Mouse (Mus musculus) layer of hippocampus, adult 9-10 months (tissue): ENCODE measurements around the gene 4930539E08Rik.

Experiments used
- DNase-seq: peaks from one replicate; pipeline ENCODE4 v3.0.0; 2022; ENCODE audit warnings: low spot score

4930539E08Rik gene

DNA sequence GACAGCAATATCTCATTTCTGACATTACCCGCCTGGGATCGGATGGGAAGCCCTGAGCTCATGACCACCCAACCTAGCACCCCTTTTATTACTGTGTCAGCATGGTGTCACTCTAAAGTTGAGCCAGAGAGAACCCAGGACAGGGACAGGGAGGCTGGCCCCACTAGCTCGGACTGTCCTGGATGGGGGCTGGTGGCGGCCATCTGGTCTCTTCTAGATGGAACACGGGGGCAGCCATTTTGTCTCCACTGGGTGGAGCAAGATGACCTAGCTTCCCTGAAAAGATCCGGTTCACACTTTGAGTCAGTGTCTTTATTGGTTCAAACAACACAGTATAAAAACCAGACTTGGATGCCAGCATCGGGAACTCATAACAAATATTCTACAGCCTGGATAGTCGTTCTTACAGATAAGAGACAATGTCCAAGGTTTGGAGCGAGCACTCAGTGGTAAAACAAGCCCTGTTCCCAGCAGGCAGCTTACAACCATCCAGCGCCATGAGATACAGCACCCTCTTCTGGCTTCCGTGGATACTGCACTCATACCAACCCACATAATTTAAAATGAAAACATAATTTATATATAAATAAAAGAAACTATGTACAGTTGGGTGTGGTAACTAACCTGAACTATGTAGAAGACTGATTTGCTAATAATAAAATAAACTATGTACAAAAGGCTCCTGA is 18.9 kb downstream of the 4930539E08Rik start:
- DNase-seq = no peak

DNA sequence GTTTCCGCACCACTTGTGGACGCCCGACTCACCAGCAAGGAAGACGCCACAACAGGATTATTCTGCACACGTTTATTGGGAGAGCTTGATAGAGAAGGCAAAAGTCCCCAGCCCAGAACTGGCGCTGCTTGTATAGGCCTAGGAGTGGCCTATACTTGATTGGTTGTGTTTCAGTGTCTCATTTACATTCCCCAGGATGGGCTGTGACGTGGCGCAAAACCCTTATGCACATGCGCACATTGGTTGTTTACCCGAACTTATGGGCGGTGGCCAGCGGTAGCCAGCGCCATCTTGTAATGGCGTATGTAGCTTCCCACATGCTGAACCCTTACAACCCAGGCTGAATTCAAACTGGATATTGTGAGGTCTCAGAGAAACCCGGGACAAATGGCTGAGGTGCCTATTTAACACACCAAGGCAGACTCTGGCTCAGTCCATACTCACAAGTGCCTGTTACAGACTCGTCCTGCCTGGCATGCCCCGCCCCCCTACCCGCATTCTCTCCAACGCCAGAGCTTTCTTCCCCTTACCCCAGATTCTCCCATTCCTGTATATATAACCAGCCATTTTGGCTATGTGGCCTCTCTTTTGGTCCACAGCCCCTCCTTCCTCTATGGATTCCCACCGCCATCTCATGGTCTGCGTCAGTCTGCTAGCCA is 19.8 kb downstream of the 4930539E08Rik start:
- no peak for DNase-seq

DNA sequence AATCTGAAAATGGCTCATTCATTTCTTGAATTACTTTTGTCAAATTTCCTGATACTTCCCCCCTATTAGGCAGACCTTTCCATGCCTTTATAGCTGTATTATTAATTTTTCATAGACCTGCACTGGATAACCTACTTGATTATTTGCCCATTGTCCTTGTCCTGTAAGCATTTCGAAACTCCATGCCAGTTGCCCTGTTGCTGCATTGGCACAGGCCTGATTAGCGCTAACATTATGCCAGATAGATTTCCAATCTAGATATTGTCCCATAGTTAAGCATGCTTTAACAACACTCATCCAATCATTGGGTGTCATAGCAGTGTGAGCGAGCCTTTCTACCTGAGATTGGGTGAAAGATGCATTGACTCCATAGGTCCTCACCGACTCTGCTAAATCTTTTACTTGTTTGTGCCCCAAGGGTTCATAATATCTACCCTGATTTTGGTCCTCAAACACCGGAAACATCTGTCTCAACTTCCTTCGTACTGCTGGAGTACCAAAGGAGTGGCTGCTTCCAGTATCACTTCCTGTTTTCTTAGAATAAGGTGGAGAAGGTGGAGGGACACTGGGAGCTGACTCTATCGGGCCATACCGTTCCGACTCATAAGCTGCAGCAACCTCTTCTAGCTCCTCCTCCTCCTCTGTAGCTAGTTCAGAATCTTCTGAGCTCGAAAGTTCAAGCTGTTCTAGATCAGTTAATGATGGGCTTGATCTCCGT is 20.9 kb downstream of the 4930539E08Rik start:
- DNase-seq = no peak

DNA sequence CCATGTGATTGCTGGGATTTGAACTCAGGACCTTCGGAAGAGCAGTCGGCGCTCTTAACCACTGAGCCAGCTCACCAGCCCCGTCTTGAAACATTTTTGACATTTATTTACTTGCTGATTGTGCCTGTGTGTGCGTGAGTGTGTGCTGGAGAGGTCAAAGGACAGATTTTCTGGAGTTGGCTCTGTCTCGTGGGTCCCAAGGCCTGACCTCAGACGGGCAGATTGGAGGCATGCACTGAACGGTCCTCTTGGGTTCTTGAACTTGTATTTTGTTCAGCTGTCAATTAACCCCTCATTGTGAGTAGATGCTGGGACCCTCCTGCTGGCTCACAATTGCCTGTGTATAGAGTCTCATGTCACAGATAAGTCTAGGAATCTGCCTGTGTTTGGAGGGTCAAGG is 28.9 kb downstream of the 4930539E08Rik start:
- DNase-seq = no peak

DNA sequence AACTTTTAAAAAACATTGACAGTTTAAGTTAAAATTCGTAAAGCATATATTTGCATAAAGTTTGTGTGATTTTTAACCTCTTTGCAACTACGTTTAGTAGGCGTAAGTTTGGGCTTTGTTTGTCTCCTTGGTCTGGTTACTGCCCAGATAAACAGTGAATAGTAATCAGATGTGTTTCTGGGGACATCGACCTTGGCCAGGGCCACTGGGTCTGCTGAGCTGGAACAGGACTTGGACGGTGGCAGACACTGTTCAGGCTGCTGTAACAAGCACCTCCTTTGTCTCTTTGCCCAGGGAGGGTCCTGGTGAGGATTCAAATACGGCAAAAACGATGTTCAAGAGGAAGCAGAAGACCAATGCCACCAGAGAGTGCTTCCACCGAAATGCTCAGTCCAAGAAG is 29.9 kb downstream of the 4930539E08Rik start:
- no peak for DNase-seq

DNA sequence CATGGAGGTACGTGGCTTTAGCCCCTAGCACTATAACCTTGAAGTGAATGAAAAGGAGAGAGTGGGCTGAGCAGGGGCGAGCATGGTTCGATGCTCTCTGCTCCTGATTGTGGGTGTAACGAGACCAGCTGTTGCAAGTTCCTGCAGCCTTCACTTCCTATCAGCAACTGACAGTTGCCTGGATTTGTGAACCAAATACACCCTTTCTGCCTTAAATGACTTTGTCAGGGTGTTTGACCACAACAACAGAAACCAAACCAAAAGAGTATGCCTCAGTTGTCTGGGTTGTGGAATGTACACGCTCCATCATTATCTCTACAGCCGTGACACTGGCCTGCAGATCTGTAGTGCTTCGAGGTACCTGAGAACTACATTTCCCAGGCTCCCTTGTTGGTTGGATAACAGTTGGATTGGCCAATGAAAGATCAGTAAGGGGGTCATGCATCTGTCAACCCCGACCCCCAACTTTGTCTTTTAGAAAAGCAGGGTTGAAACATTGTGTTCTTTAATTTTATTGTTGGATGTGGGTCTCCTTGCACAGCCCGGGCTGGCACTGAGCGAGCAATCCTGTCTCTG is 31.1 kb downstream of the 4930539E08Rik start:
- DNase-seq = no peak

DNA sequence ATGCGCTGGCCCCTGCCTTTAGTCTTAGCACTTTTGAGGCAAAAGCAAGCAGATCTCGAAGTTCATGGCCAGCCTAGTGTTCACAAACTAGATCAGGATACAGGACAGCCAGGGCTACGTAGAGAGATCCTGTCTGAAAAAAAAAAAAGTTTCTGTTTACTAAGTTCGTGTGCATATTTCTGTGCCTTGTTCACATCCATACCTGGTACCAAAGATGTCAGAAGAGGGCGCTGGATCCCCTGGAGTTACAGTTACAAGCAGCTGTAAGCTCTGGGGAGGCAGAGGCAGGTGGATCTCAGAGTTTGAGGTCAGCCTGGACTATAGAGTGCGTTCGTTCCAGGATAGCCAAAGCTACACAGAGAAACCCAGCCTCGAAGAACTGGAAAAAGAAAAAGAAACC is 32.3 kb downstream of the 4930539E08Rik start:
- no peak for DNase-seq

DNA sequence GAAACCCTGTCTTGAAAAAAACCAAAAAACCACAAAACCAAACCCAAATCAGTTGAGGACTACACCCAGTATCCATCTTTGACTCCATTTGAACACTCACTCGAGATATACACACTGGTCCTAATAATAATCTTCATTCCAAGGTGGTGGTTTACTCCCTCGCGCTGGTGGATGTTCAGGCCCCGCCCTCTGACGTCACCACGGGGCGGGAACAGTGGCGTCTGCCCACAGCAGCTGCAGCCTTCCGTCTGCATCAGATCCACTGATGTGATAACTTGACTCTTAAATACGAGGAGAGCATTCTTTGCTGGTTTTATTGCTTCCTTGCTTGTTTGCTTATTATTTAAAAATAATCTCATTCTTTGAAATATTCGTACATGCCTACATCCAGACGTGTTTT is 32.8 kb downstream of the 4930539E08Rik start:
- DNase-seq = no peak

DNA sequence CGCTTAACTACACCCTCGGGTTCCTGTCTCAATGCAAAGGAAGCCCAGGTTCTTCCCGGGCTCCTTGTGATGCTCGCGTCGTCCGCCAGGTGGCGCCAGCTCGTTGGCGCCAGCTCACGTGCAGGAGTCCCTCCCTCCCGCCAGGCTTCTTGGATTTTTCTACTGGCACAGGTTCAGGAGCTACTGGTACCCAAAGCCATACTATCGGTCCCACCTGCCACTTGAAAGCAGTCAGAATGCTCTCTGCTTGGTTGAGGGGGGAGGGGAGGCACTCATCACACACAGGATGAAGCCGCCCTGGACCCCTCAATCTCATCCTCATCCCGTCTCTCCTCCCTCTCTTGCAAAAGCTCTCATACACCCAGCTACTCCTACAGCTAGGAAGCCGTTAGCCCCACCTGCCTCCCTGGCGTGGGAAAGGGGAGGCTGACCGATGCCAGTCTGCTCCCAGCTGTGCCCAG is 35.2 kb downstream of the 4930539E08Rik start:
- no peak for DNase-seq

DNA sequence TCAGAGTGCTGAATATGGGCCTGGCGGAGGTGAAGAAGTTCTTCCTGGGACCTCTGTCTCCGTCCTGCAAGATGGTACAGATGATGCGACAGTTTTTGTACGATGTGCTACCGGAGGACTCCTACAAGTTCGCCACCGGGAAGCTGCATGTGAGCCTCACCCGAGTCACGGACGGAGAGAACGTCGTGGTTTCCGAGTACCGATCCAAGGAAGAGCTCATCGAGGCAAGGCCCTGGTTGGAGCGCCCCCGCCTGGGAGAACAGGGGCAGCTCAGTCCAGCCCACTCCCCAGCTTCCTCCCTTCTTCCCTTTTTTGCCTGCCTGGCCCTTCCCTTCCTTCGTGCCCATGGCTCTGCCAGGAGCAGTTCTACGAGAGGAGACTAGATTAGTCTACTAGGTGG is 38.3 kb downstream of the 4930539E08Rik start:
- DNase-seq = no peak

DNA sequence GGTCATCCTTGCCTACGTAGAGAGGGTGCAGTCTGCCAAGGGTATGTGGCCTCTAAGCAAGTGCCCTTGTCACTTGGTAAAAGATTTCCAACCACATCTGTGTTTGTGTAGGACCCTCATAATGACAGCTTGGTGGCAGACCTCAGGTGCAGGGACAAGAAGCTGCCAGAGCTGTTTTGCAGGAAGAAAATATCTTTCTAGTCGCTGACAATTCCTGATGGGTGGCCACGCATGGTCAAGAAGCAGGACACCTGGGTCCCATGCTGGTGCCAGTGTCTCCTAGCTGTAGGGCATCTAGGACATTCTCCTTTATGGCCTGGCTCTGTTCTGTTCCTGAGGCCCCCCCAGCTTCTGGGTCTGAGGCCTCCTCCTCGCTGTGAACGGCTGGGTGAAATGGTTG is 38.8 kb downstream of the 4930539E08Rik start:
- DNase-seq = no peak

DNA sequence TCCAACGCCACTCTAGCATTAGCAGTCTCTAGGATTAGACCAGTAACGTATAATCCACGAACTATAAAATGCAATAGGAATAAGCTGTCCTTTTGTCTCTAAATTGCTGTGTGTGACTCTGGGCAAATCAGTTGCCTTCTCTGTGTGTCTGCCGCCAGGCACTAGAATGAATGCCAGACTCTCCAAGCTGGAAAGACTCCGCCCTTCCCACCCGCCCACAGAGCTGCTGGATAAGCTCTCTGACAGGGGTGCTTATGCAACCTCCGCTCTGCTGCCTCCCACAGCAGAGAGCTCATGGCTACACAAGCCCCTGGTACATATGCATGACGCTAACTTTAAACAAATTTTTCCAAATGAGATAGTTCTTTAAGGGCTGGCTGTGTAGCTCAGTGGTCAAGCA is 39.8 kb downstream of the 4930539E08Rik start:
- DNase-seq = no peak

DNA sequence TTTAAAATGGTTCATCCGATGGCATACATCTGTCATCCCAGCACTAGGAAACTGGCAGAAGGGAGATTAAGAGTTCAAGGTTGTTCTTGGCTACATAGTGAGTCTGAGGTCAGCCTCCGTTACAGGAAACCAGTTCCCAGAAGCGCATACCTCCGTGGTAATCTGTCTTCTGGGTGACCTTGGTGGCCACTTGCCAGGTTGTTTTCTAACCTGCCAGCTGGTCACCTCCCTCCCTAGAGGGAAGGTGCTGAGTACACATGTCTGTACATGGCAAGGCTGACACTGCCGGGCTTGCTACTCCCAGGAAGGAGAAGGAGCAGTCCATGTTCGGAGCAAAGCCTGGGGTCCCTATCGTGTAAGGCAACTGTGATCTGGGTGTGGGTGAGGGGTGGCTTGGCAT is 40.3 kb downstream of the 4930539E08Rik start:
- no peak for DNase-seq

DNA sequence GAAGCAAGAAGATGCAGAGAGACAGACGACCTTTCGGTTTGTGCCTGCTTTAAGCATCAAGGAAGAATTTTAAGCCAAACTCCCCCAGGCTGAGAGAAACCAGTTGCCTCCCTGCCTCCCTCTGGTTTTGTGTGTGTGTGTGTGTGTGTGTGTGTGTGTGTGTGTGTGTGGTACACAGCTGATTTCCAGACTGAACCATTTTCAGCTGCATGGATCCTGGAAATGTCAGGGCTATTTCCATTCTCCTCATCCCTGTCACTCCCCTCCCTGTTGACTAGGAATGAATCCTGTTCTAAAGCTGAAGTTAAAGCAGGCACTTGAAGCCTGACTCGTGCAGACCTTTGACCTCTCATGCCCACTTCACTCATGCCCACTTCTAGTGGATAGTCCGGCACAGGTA is 40.9 kb downstream of the 4930539E08Rik start:
- DNase-seq = no peak

DNA sequence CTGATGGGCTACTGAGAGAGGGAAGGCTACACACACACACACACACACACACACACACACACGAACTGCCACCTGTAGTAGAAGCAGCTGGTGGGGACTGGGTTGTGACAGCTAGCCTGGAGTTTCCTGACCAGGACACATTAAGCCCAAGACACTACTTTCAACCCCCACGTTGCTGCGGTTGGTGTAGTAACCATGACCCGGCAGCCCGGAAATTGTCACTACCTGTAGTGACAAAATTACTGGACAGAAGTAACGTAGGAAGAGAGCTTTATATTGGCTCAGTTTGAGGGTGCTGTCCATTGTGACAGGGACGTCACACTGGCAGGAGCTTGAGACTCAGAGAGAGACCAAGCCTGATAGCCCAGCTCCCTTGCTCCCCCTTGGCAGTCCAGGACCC is 42.8 kb downstream of the 4930539E08Rik start:
- DNase-seq = no peak

DNA sequence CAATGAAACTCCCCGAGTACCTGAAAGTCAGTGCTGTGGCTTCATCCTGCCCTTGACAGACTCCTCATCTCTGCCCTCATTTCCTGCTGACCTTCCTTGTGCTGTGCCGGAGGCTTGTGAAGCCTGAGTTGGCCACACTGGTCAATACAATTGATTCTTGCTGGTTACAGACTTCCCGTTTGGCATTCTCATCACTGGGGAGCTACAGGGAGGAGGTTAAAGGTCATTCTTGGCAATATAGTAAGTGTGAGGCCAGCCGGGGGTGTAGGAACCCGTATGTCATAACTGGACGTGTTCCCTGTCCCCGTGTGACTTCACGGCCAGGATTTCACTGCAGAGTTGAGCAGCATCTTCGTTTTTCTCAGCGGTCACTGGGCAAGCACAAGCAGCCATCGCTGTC is 43.3 kb downstream of the 4930539E08Rik start:
- DNase-seq = no peak

DNA sequence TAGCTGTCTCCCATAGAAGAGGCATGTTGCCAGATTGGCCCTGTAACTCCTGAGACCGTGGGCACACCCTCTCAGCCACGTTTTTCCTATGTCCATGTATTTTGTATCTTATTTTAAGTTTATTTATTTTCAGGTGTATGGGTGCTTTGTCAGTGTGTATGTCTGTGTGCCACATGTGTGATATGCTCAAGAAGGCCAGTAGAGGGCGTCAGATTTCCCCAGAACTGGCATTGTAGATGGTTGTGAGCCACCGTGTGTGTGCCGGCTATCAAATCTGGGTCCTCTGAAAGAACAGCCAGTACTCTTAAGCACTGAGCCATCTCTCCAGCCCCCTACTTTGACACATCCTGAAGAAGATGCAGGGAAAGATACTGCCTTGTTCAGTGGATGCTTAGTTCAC is 44.7 kb downstream of the 4930539E08Rik start:
- DNase-seq = no peak

DNA sequence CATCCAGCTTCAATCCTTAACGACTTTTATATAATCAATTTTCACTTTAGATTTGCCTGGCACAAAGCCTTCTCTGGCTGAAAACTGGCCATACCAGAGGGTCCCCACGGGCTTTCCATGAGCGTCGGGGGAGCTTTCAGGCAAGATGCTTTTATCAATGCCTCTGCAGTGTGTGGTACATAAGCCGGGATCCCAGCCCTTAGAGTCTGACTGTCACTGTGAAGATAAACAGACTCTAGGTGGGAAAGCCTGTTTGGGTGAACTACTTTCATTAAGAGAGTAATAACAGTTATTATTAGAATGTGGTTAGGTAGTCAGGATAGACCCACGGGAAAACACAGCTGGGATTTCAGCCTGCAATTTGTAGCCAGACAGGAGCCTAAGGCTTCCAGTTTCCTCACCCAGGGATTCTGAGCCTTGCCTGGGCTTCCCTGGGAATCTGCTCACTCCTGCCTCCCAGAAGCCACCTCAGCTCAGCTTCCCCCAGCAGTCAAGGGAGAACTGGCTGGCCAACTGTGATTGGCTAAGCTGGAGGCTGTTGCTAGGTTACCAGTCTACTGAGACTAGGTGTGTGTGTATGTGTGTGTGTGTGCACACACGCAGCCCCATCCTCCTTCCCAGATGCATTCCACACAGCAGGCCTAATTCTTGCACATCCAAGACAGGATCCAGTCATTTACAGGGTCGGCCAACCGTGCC is 45.6 kb downstream of the 4930539E08Rik start:
- DNase-seq = no peak

DNA sequence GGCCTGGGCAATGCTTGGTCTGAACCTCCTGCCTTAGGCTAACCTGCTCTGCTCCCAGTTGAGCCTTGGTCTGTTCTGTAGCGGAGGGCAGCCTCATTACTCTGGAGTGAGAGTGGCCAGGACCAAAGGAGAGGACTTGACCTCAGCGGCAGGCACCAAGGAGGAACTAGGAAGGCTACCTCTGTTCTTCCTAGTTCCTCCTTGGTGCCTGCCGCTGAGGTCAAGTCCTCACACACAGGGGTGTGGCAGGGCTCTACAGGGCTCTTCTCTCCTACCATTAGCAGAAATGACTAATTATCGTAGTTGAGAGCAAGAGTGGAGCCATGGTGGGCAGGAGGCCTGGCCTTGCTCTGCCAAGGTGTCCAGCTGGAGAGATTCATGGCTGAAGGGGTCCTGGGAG is 47.7 kb downstream of the 4930539E08Rik start:
- DNase-seq = no peak

DNA sequence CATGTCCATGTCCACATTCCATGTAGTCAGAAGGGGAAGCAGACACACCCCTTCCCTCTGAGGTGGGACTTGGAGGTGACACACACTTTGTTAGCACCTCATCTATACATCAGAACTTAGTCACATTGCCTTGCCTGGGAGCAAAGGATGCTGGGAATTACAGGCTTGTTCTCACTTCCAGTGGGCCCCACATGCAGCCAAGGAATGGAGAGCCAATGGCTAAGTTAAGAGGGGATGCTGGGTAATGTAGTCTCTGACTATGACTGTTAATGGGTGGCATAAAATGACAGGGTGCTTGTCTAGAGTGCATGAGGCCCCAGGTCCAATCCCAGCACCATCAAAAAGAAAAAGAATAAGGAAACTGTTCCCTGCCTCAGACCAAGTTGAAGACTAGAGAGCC is 48.2 kb downstream of the 4930539E08Rik start:
- DNase-seq = no peak

DNA sequence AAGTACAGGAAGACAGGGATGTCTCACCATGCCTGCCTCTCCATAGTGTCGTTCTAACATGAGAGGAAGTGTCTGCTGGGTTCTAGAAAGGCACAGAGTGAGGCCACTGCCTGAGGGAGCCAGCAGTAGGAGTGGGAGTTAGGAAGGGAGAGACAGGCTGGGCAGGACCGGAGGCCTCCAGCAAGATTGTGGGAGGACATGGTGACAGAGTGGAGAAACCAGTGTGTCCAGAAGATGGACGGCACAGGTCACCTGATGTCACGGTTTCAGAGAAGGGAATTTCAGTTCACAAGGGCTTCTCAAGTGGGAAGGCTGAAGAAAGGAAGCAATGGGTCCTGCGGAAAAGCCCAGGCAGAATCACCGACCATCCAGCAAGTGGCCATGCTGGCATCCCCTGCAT is 50.7 kb downstream of the 4930539E08Rik start:
- no peak for DNase-seq

DNA sequence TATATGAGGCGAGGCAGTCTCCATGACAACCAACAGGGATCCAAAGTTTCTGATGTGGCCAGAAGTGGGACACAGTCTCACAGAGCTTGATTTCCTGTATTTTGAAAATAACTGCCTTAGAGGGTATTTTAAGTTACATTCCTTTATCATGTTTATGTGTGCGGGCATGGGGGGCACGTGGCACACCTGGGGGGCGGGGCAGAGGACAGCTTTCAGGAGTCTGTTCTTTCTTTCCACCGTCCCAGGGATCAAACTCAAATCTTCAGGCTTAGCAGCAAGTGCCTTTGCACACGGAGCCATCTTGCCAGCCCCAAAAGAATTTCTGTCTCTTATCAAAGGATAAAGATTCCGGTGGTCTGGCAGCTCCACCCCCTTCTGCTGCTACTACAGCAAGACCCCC is 51.2 kb downstream of the 4930539E08Rik start:
- DNase-seq = no peak
